Mouse (Mus musculus) ES-CJ7 (cell line): ENCODE results near the gene Ube2h.

Experiments used
- DNase-seq: peaks from one replicate; pipeline ENCODE4 v3.0.0; 2011; ENCODE audit warnings: low read depth, low spot score

Ube2h gene

GRCm38 (mm10) chr6:30167192-30167591, 137.1 kb downstream of the Ube2h start:
- DNase-seq, result peak; percentile 89

- DNase-seq, result no peak
These were observed 138.0 kb downstream of the Ube2h start for GRCm38 (mm10) chr6:30166349-30166748.

GRCm38 (mm10) chr6:30162091-30162490, 142.2 kb downstream of the Ube2h start:
- peak; percentile 80 for DNase-seq

GRCm38 (mm10) chr6:30161618-30162017, 142.7 kb downstream of the Ube2h start:
- no peak for DNase-seq
